Mouse (Mus musculus): ENCODE measurements at regions not wholly inside any gene's neighbourhood (a gene's known extent, or its start where the extent isn't known, plus 50 kb on each side); places are given as distances from the start of the nearest gene placed in this dataset.
"Not testable (repeated sequence)": the region's sequence is repeated elsewhere in the genome, so short reads cannot be mapped to it uniquely, and the experiment has no call there.

DNA sequence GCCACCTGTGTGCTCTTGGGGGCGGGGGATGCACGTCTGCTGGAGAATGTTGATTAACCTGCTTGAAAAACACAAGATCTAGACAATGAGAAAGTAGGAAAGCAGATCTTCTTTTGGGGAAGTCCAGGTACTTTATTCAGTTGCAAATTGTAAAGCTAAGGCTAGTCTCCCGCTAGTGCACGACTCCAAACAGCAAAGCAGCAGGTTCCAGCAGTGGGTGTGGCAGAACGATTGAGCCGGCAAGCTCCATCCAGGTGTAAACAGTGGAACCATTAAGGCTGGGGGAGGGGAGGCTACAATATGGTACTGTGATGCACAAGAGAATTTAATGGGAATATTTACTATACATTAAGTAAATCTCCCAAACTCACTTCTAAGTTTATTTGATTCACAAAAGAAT lies 448.6 kb upstream of the Cobl start:
- intact Hi-C loops (cut with DNase I); H3K27ac ChIP-seq; H3K4me3 ChIP-seq; DNase-seq: not testable (repeated sequence)

DNA sequence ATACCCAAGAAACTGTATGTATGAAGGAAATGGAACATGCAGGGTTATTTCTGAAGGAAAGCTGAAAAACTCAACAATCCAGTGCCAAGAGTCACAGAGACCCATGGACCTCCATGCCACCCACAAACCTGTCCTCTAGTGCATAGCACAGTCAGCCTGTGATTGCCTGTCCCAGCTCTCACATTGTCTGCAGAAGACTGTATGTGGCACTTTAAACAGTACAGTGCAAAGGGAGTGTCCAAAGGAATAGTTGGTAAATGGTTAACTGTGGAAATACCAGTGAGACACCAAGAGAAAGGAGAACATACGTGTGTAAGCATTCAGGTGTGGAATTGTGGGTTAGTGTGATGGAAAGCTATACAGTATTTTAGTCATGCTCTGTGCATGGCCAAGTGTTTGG lies 409.0 kb upstream of the Cobl start:
- Histone ChIP-seq H3K4me3 (no peak overlapping the region), H3K27ac (no peak overlapping the region)
- no peak for DNase-seq
- intact Hi-C loops (cut with DNase I): no loop called here
- TF ChIP-seq CTCF (IDR thresholded peaks at IDR 0.05): no peak

DNA sequence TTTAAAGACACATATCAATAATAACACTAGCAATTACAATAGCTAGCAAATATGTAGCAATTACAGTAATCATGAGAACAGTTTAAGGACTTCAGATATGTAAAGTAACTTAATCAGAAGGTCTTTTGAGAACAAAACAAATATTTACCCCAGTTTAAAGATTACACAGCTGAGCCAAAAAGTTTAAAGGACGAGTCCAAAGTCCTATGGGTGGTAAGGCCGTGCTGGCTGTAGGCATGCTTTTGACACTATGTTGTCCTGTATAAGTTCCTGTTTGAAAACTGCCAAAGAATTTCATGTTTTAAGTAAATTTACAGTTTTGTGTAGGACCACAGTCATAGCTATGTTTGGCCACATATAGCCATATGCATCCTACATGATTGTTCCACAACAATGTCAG lies 408.0 kb upstream of the Cobl start:
- no peak for DNase-seq
- no peak for TF ChIP-seq CTCF (IDR thresholded peaks at IDR 0.05)
- intact Hi-C loops (cut with DNase I): no loop called here
- Histone ChIP-seq H3K27ac (no peak overlapping the region), H3K4me3 (no peak overlapping the region)

DNA sequence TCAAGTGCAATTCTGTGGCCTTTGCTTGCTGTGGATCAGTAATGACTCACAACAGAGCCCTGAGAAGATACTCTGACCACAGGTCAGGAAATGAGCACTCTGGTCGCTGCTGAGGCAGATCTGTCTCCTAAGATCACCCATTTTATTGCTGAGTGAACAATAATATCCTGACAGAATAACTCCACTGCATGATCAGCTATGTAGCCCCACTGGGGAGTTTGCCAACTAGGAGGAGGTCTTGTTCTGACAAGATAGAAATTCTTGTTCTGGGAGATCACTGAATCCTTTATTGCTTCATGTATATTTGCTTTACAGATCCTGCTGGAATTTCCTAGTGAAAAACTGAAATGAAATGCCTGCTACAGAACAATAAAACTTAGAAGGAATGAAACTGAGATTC lies 407.6 kb upstream of the Cobl start:
- no peak for TF ChIP-seq CTCF (IDR thresholded peaks at IDR 0.05)
- H3K4me3 ChIP-seq: no peak overlapping the region

DNA sequence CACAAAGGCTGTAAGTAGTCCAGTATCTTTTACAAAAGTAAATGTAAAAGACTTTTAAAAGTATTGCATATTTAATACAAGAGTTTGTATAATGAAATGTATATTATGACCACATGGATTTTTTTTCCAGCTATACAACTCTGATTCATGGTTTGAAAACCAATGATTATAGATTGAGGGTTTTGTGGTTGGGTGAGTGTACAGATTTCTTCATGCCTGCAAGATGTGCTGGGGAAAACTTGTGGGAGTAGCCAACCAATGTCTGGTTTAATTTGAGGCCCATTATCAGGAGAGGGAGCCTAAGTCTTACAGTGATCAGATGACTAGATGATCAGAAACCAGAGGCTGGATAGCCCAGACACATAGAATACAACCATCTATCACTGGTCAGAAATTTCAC lies 402.8 kb upstream of the Cobl start:
- intact Hi-C loops (cut with DNase I): no loop called here
- H3K27ac ChIP-seq: no peak overlapping the region
- H3K4me3 ChIP-seq: no peak overlapping the region
- DNase-seq: no peak
- TF ChIP-seq CTCF (IDR thresholded peaks at IDR 0.05): no peak

More for the DNA sequence above, 407.6 kb upstream of the Cobl start:
- intact Hi-C loops (cut with DNase I): no loop called here
- no peak overlapping the region for H3K27ac ChIP-seq
- DNase-seq: no peak

DNA sequence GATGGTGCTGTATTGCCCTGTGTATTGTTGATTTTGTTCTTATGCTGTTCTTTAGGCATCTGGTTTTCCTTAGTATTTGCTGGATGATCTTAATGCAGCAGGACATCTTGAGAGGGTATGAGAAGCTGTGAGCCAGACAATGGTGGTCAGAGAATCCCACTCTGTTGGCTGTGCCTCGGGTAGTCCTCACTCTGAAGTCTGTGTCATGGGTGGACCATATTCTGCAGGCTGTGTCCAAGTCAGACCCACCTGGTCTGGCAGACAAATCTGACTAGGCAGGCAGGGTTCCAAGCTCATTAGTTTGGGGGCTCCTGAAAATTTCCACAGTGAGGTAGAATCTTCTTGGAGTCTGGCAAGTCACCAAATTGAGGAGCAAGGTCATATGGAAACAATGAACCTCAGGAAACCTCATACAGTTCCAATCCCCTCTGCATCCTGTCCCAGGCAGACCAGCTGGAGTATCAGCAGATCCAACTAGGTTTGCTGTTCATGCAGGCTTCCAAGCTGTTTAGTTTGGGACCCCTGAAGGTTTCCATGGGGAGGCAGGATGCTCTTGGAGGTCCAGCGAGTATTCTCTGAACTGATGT lies 400.4 kb upstream of the Cobl start:
- TF ChIP-seq CTCF (IDR thresholded peaks at IDR 0.05): no peak
- Histone ChIP-seq H3K4me3 (no peak overlapping the region), H3K27ac (no peak overlapping the region)
- DNase-seq: no peak
- intact Hi-C loops (cut with DNase I): no loop called here

DNA sequence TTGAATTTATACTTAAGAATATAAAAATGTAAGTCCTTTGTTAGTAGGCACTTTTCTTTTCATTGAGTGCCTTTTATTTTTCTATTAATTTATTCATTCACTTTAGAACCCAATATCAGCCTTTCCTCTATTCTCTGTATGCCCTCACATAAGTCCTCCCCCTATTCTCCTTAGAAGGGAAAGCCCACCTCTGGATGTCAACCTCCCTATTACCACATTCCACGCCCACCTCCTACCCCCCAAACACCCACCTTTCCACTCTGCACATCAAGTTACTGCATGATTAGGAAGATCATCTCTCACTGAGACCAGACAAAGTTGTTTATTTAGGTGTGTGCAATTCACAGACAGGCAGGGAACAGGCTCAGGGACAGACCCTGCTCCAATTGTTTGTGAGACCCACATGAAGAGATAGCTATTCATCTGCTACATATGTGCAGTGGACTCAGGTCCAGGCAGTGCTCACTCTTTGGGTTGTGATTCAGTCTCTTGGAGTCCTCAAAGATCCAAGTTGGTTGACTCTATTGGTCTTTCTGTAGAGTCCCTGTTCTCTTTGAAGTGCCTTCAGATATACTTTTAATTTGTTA lies 394.7 kb upstream of the Cobl start:
- no peak overlapping the region for H3K4me3 ChIP-seq
- intact Hi-C loops (cut with DNase I): no loop called here
- TF ChIP-seq CTCF (IDR thresholded peaks at IDR 0.05): no peak
- H3K27ac ChIP-seq: no peak overlapping the region
- DNase-seq: no peak

DNA sequence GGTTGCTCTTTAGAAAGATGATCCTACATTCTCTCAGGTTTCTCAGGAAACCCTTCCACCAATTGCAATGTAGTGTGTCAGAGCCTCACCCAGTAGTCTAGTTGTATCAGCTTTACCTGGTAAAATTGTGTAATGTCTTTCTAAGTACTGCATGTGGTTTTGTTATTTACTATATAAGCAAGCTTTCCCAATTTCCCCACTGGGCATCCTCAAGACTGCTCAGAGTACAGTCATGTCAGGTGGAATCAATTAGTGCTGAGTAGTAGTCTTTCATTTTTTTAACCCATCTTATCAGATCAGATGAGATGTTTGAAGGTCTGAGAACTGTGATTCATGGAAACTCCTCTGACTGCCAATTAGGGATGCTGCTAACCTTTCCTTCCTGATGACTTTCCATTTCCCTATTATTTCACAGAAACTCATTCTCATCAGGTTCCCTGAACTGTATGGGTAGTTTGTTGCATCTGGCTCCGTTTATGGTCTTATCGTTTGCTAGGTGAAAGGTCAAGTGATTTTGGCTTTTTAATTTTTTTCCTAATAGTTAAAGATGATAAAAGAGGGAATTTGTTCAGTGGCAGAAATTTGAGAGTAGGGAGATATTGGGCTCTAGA lies 393.6 kb upstream of the Cobl start:
- Histone ChIP-seq H3K4me3 (no peak overlapping the region), H3K27ac (no peak overlapping the region)
- intact Hi-C loops (cut with DNase I): no loop called here
- no peak for DNase-seq
- no peak for TF ChIP-seq CTCF (IDR thresholded peaks at IDR 0.05)

DNA sequence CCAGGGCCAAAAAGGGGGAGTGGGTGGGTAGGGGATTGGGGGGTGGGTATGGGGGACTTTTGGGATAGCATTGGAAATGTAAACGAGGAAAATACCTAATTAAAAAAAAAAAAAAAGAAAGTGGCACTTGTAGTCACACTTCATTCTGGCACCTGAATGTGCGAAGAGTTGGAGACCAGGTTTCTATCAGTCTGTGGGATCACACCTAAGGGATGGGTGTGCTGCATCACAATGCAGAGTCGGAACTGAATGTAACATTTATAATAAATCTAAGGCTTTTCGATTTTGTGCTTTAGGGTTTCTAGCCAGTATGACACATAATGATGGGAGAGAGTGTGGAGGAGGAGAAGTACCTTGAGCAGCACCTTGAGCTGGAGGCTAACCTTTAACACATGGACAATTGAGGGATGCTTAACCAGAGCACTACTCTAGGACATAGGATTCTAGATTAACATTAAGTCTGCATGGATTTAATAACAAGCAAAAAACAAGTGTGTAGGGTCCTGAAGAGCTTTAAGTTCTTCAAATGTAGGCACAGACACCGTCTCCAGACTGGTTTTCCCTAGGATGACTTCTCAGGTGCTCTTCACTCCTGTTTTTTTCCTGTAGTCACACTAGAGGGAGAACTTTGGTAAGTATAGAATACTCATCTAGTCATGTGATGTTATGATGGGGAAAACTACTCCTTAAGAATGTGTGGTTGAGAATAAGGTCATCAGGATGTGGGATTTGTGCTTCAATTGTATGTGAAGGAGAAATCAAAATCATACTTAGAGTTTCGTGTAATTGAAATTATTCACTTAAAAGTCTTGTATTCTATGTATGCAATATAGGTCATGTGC lies 392.8 kb upstream of the Cobl start:
- Histone ChIP-seq H3K27ac (no peak overlapping the region), H3K4me3 (no peak overlapping the region)
- no peak for TF ChIP-seq CTCF (IDR thresholded peaks at IDR 0.05)
- no peak for DNase-seq
- intact Hi-C loops (cut with DNase I): no loop called here

DNA sequence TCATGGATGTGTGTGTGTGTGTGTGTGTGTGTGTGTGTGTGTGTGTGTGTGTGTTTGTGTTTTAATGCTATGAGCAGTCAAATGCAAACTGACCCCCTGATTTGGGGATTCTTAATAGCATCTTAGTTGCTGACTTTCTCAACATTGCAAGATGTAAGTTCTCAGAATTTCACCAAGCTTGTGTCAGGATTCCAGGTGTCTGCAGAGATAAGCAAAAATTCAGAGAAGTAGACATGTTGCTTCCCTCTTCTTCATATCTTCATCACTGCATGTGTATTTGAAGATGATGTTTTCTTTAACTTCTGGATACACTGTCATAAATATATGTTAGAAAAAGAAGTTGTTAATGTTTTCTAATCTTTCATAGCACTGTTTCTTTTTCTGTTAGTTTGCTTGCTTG lies 383.0 kb upstream of the Cobl start:
- TF ChIP-seq CTCF (IDR thresholded peaks at IDR 0.05): no peak
- H3K27ac ChIP-seq: no peak overlapping the region
- no peak for DNase-seq
- intact Hi-C loops (cut with DNase I): no loop called here
- H3K4me3 ChIP-seq: no peak overlapping the region

DNA sequence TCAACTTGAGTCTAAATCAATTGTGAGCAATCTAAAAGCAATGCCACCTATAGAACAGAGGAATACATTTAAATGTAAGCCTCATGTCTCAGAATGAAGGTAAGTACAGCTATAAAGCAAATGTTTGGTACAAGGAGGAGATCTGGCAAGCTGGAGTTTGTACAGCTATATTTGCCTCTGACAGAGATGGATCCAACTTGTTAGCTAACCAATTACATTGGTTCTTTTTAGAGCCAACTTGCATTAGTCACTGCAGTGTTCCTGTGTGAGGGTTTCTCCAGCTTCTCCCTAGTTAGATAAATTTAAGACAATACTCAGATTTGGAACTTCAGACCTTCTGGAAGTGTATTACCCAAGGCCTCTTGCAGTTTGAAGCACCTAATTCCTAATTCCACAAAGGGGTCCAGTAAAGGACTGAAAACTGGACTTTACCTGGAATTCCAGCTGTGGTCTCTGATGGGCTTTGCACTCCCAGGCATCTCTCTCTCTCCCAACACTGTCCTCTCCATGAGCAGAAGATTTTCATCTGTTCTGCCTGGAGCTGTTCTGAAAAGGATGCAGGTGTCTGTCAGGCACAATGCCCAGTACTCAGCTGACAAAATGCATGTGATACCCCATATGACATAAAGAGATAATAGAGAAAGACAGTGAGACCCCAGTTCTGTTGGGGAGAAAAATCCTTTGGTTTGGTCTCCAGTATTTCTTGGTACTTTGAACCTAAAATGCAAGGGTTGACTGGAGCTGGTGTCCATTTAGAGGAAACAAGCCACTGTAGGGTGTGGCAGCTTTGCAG lies 379.1 kb upstream of the Cobl start:
- no peak overlapping the region for H3K27ac ChIP-seq
- no peak overlapping the region for H3K4me3 ChIP-seq
- intact Hi-C loops (cut with DNase I): no loop called here
- no peak for DNase-seq
- no peak for TF ChIP-seq CTCF (IDR thresholded peaks at IDR 0.05)

DNA sequence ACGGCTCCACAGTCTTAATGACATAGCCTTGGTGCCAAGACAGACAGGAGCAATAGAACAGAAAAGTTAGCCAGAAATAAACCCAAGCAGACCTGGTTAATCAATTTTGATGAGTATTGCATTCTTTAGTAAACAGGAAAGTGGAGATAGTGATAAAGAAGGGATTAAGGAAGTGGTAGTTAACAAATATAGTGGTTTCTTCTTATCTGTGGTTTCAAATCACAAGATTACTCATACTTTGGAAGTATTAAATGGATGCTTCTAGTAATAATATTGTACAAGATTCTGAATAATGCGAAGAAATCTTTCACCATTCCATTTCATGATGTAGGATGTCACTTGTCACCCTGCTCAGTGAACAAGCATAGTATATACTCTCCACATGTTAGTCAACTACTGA lies 376.6 kb upstream of the Cobl start:
- Histone ChIP-seq H3K27ac (no peak overlapping the region), H3K4me3 (no peak overlapping the region)
- intact Hi-C loops (cut with DNase I): no loop called here
- DNase-seq: no peak
- no peak for TF ChIP-seq CTCF (IDR thresholded peaks at IDR 0.05)

DNA sequence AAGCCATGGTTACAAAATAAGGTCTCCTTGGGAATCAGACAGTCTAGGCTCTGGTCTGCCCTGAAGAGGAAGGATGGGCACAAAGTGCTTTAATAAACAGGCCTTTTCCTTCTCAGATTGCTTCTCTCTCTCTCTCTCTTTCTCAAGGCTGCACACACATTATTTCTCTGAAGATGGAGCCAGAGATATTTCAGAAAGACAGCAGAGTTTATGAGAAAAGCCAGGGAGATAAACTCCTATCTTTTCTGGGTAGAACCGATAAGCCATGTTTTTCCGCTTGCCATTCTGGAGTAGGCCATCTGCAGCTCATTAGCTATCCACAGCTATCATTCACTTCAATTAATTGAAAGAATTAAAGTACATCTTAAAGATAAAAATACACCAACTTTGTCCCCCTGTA lies 373.2 kb upstream of the Cobl start:
- no peak overlapping the region for H3K4me3 ChIP-seq
- TF ChIP-seq CTCF (IDR thresholded peaks at IDR 0.05): no peak
- no peak for DNase-seq
- intact Hi-C loops (cut with DNase I): no loop called here
- no peak overlapping the region for H3K27ac ChIP-seq
